ENCODE assay signal across 9 mouse cellular contexts in genomic region chr1:34510575-34510981, GRCm38 (mm10). TPM values are rescaled to one million over a fixed set of nuclear protein-coding genes. Genes with fewer than 3 reads are reported as not detected.
A peak's percentile ranks its signal among the peaks of the same experiment; 100 is the strongest.
DNase-seq lines count a peak whose midpoint lies in the region; ATAC-seq and TF ChIP-seq lines count a peak whose summit lies in the region.
"Had no signal": no experiment of that assay in that cellular context is flagged by ENCODE, and none has a peak within 500 bp of the region (broad histone marks: within the 10 kb centered on the region; RNA-seq: fewer than 3 reads in every experiment).

No protein-coding gene starts in this region.

- no peak for TF ChIP-seq CTCF in bone marrow macrophage, adult 2 months (IDR thresholded peaks at IDR 0.05; ENCODE audit: low read depth, low read length)

- no peaks in the 10 kb centered on the region for H3K36me3 ChIP-seq in heart, embryonic 13.5 days
- no peaks in the 10 kb centered on the region for H3K36me3 ChIP-seq in midbrain, embryonic 13.5 days

- peak overlapping the region; percentile 66 for H3K9ac ChIP-seq in heart, embryonic 13.5 days
- no peak overlapping the region for H3K9ac ChIP-seq in midbrain, embryonic 13.5 days (replicated peaks)

- TF ChIP-seq POLR2A in bone marrow macrophage, adult 2 months (IDR thresholded peaks at IDR 0.05; ENCODE audit: borderline replicate concordance, low read depth, low read length), result no peak

- H3K27ac ChIP-seq in heart, embryonic 13.5 days (replicated peaks), result no peak overlapping the region
- no peak overlapping the region for H3K27ac ChIP-seq in bone marrow macrophage, adult 2 months (ENCODE audit: insufficient read depth, low read depth, low read length)
- H3K27ac ChIP-seq in midbrain, embryonic 13.5 days, result no peak overlapping the region
- H3K27ac ChIP-seq: macrophage had no signal

- no peaks in the 10 kb centered on the region for H3K27me3 ChIP-seq in heart, embryonic 13.5 days (replicated peaks)
- H3K27me3 ChIP-seq in midbrain, embryonic 13.5 days, result no peaks in the 10 kb centered on the region

- H3K4me3 ChIP-seq in heart, embryonic 13.5 days, result peak overlapping the region; percentile 20; the same call in 1 of the 2 replicates
- peak overlapping the region; percentile 42 for H3K4me3 ChIP-seq in bone marrow macrophage, adult 2 months (ENCODE audit: insufficient read depth, low read length)
- H3K4me3 ChIP-seq in midbrain, embryonic 13.5 days (replicated peaks), result no peak overlapping the region

- WGBS in heart, embryonic 13.5 days, result 5% methylated on average over 7 of the region's 7 CpGs
- WGBS in midbrain, embryonic 13.5 days, result 9% methylated on average over 7 of the region's 7 CpGs

- H3K9me3 ChIP-seq in heart, embryonic 13.5 days, result no peaks in the 10 kb centered on the region
- H3K9me3 ChIP-seq in midbrain, embryonic 13.5 days, result no peaks in the 10 kb centered on the region

- no peak for ATAC-seq in heart, embryonic 13.5 days (ENCODE audit: extremely low read depth, insufficient number of reproducible peaks, low FRiP score, low TSS enrichment)
- no peak for ATAC-seq in midbrain, embryonic 13.5 days

- H3K4me1 ChIP-seq in heart, embryonic 13.5 days, result peaks cover 13% of the 10 kb centered on the region
- H3K4me1 ChIP-seq in bone marrow macrophage, adult 2 months (ENCODE audit: control insufficient read depth, insufficient read depth, low read length), result peaks cover 6% of the 10 kb centered on the region
- H3K4me1 ChIP-seq in midbrain, embryonic 13.5 days (replicated peaks), result no peaks in the 10 kb centered on the region

- no peak for DNase-seq in heart, adult 8-10 months (ENCODE audit: low spot score)
- DNase-seq in induced T-regulatory cell, adult 2 months (ENCODE audit: low read depth), result peak; percentile 86
- DNase-seq in thymus, postnatal 36 days, result peak; percentile 42 to 47
- no peak for DNase-seq in cerebellum, adult 8-10 months
- DNase-seq in adrenal gland, postnatal 36 days, result no peak

- peak overlapping the region; percentile 59 for H3K4me2 ChIP-seq in heart, embryonic 13.5 days
- H3K4me2 ChIP-seq in midbrain, embryonic 13.5 days (replicated peaks), result peak overlapping the region; percentile 27; the same call in 1 of the 2 replicates

RNA-seq across cellular contexts. Expression of gene Prss39, which starts 12.4 kb away (rescaled TPM):
- not detected in 2 replicates for polyA plus RNA-seq in heart, embryonic 13.5 days (2015; fragmentation: Nextera tagmentation; extraction: Ambion mirVana)
- under 1 TPM in 1 of 4 experiments, not detected in 3; 0.22 TPM for total RNA-seq in heart, adult 8-10 months (2022)
- polyA plus RNA-seq in bone marrow macrophage, adult 2 months (2012; ENCODE audit: insufficient read depth, insufficient read length, missing spikeins), result not detected in 2 replicates
- not detected in 2 replicates for polyA plus RNA-seq in midbrain, embryonic 13.5 days (2015; fragmentation: Nextera tagmentation; extraction: Ambion mirVana)
- total RNA-seq in adrenal gland, postnatal 36 days (2021), result not detected
- polyA plus RNA-seq: macrophage had no signal

RNA-seq across cellular contexts. Expression of gene Cfc1, which starts 24.9 kb away (rescaled TPM):
- polyA plus RNA-seq in heart, embryonic 13.5 days (2015; fragmentation: Nextera tagmentation; extraction: Ambion mirVana), result 0.28 TPM in 2 replicates
- not detected for total RNA-seq in heart, adult 8-10 months (2022)
- polyA plus RNA-seq in bone marrow macrophage, adult 2 months (2012; ENCODE audit: insufficient read depth, insufficient read length, missing spikeins), result not detected in 2 replicates
- not detected in 2 replicates for polyA plus RNA-seq in midbrain, embryonic 13.5 days (2015; fragmentation: Nextera tagmentation; extraction: Ambion mirVana)
- not detected for total RNA-seq in adrenal gland, postnatal 36 days (2021)
- polyA plus RNA-seq: macrophage had no signal

RNA-seq across cellular contexts. Expression of gene Prss40, which starts 50.2 kb away (rescaled TPM):
- not detected in 2 replicates for polyA plus RNA-seq in heart, embryonic 13.5 days (2015; fragmentation: Nextera tagmentation; extraction: Ambion mirVana)
- total RNA-seq in heart, adult 8-10 months (2022), result not detected
- not detected in 2 replicates for polyA plus RNA-seq in bone marrow macrophage, adult 2 months (2012; ENCODE audit: insufficient read depth, insufficient read length, missing spikeins)
- not detected in 2 replicates for polyA plus RNA-seq in midbrain, embryonic 13.5 days (2015; fragmentation: Nextera tagmentation; extraction: Ambion mirVana)
- total RNA-seq in adrenal gland, postnatal 36 days (2021), result not detected
- polyA plus RNA-seq: macrophage had no signal

RNA-seq across cellular contexts. Expression of gene Ptpn18, which starts 51.0 kb away (rescaled TPM):
- 15.1 and 15.8 TPM in 2 replicates for polyA plus RNA-seq in heart, embryonic 13.5 days (2015; fragmentation: Nextera tagmentation; extraction: Ambion mirVana)
- total RNA-seq in heart, adult 8-10 months (2022), result 1 to 10 TPM; 2.4 to 4.9 (median 2.7) TPM
- polyA plus RNA-seq in bone marrow macrophage, adult 2 months (2012; ENCODE audit: insufficient read depth, insufficient read length, missing spikeins), result 145 and 150 TPM in 2 replicates
- polyA plus RNA-seq in midbrain, embryonic 13.5 days (2015; fragmentation: Nextera tagmentation; extraction: Ambion mirVana), result 6.0 and 6.2 TPM in 2 replicates
- 1 to 10 TPM; 3.4 to 5.9 TPM for total RNA-seq in adrenal gland, postnatal 36 days (2021)

Comparison
In these comparisons a context has a peak if more than half of its experiments do, and no peak if none do; other contexts are left out.
1. DNase-seq: peak in induced T-regulatory cell, adult 2 months (single experiment) and thymus, postnatal 36 days (2 of 2); none in heart, adult 8-10 months (single experiment), cerebellum, adult 8-10 months (single experiment) and adrenal gland, postnatal 36 days (0 of 2).